Mouse (Mus musculus) midbrain, embryonic 15.5 days (tissue): ENCODE data around the gene Fam221b. TPM values are rescaled to one million over a fixed set of nuclear protein-coding genes. Genes with fewer than 3 reads are reported as not detected.

Experiments
- ATAC-seq: fragments of 200-750 bp; cut with Nextera tagmentation; replicated peaks from 2 replicates; pipeline ENCODE4 v1.8.0; 2017; ENCODE audit warnings: moderate TSS enrichment
- H3K27ac ChIP-seq: fragments of 300-500 bp; sonication (generic); 2 replicates; pipeline ENCODE4 v1.5.1; 2015; ENCODE audit warnings: mild to moderate bottlenecking, inconsistent platforms
- H3K27me3 ChIP-seq: fragments of 300-500 bp; sonication (generic); replicated peaks from 2 replicates; pipeline ENCODE4 v1.6.1; 2015; ENCODE audit warnings: inconsistent platforms
- H3K36me3 ChIP-seq: fragments of 300-500 bp; sonication (generic); replicated peaks from 2 replicates; pipeline ENCODE4 v1.6.1; 2015; ENCODE audit warnings: inconsistent platforms
- H3K4me1 ChIP-seq: fragments of 300-500 bp; sonication (generic); 2 replicates; pipeline ENCODE4 v1.6.1; 2015; ENCODE audit warnings: inconsistent platforms
- H3K4me2 ChIP-seq: fragments of 300-500 bp; sonication (generic); 2 replicates; pipeline ENCODE4 v1.6.1; 2015; ENCODE audit warnings: inconsistent platforms, mild to moderate bottlenecking, moderate library complexity
- H3K4me3 ChIP-seq: fragments of 300-500 bp; sonication (generic); 2 replicates; pipeline ENCODE4 v1.5.1; 2015; ENCODE audit warnings: mild to moderate bottlenecking, inconsistent platforms
- H3K9ac ChIP-seq: fragments of 300-500 bp; sonication (generic); 2 replicates; pipeline ENCODE4 v1.6.1; 2015; ENCODE audit warnings: mild to moderate bottlenecking, inconsistent platforms
- H3K9me3 ChIP-seq: fragments of 300-500 bp; sonication (generic); 2 replicates; pipeline ENCODE4 v1.6.1; 2016; ENCODE audit warnings: inconsistent platforms
- WGBS: fragments of 180-500 bp; shearing (Covaris S2); methylation state at CpG from one replicate; pipeline ENCODE4 v1.1.7; 2015; ENCODE audit warnings: mixed read lengths; 5-methylcytosine and 5-hydroxymethylcytosine counted together
- microRNA-seq: library from miRNA; unstranded; fragments of <30 nt; microRNA quantifications from one replicate; pipeline ENCODE4, GENCODE M21; 2016
- polyA plus RNA-seq: library from polyadenylated mRNA; unstranded; fragments of >200 nt; fragmentation: Nextera tagmentation; extraction: Ambion mirVana; gene quantifications from 2 replicates; pipeline ENCODE4 v1.2.1, GENCODE M21; 2015

Gene Fam221b
- polyA plus RNA-seq, 1 experiment from 2014 or later: 1.3 TPM

DNA sequence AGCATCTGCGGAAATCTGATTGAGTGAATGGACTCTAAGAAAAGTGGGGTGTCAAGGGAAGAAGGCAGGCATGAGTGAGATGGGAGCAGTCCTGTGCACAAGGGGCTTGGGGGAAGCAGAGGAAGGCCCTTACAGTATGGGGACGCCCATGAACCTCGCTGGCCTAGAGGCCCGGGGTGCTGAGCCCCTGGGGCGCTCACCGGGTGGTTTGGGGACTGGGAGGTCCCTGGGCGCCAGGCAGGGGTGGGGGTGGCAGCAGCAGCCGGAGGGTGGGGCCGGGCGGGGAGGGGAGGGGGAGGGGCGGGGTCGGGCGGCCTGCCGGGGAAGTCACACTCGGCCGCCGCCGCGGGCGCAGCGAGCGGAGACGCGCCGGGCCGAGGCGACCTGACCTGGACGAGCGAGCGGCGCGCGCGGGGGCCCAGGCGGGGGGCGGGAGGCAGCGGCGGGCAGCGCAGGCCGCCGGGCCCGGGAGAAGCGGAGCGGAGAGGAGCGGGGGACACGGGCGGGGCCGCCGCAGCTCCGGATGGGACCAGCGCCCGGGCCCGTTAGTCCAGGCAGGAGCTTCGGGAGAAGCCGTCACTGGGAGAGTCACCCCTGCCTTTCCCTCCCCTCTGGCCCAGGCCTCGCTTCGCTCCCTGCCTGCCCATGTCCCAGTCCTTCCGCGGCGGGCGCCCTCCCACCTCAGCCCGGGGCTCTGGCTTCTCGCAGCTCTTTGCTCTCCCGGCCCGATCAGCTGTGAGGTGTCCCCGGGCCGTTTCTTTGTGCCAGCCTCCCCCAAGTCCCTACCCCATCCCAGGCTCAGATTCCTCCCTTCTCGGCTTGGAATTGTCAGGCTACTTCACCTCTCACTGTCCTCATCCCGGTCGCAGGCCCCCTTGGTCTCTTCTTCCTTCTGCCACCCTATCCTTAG lies 37.6 kb downstream of the Fam221b start, which contains the start of gene Npr2:
Npr2 (plus strand) TSS at position 890 of the 910 bp plus-strand sequence.
- peak; percentile 67 for ATAC-seq
- Histone ChIP-seq H3K27me3 (no peaks in the 10 kb centered on the region), H3K4me3 (peak within 1 kb of the TSS; percentile 59), H3K9me3 (no peaks in the 10 kb centered on the region), H3K4me2 (peak within 1 kb of the TSS; percentile 90), H3K4me1 (peaks cover 45% of the 10 kb centered on the region), H3K9ac (peak within 1 kb of the TSS; percentile 87), H3K36me3 (no peaks in the 10 kb centered on the region), H3K27ac (peak within 1 kb of the TSS; percentile 83)
- WGBS: 2% methylated on average over 35 of the region's 70 CpGs

DNA sequence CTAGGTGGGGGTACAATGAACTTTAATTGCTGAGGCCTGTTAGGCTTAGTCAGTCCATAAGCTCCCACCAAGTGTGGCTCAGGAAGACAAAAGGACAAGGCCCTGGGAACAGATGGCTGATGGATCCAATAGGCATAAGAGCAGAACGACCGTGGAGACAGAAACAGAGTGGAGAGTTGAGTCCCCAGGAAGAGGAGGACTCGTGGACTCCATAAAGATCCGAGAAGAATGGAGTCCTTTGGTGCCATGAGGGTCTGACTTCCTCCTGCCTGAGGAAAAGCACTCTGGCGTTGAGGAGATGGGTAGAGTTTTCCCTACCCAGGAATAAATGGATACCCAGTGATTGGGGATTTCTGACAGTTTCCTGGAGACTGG lies 38.3 kb downstream of the Fam221b start:
- ATAC-seq: 0 out of 2 replicates have a peak, but pooled peaks have one; percentile 1
- H3K9me3 ChIP-seq: no peaks in the 10 kb centered on the region
- 18% methylated on average over 5 of the region's 5 CpGs for WGBS
- H3K4me2 ChIP-seq: peak overlapping the region; percentile 90
- H3K27me3 ChIP-seq: no peaks in the 10 kb centered on the region
- H3K4me3 ChIP-seq: peak overlapping the region; percentile 59
- H3K27ac ChIP-seq: peak overlapping the region; percentile 83
- H3K4me1 ChIP-seq: peaks cover 45% of the 10 kb centered on the region
- no peaks in the 10 kb centered on the region for H3K36me3 ChIP-seq
- H3K9ac ChIP-seq: 0 out of 2 replicates have a peak overlapping the region, but pooled peaks have one; percentile 87

DNA sequence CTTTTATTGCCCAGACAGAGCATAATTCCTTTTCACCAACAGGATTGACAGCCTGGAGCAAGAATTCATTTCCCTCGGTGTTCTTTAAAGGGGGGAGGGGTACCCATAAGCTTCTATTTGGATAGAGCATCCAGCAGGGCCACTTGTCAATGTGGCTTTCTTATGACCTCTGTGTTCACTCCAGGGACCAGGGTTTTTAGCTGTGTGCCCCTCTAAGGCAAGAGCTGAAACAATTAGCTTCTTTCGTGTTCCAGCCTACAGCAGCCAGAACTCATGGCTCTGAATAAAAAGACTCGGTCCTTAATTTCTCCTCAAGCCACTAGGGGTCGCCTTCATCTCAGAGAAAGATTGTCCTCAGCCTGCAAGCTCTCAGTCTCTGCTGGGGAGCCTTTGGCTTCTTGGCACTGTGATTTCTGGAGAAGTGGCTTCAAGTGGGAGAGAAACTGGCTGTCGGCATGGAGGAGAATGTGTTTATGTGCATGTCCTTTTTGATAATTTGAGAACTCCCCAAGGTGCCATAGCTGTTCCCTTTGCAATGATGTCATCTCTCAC lies 38.8 kb downstream of the Fam221b start:
- ATAC-seq: peak; percentile 78
- under 1% methylated on average over 5 of the region's 5 CpGs for WGBS
- Histone ChIP-seq H3K27ac (peak overlapping the region; percentile 83), H3K4me3 (peak overlapping the region; percentile 16; the same call in 1 of the 2 replicates), H3K27me3 (no peaks in the 10 kb centered on the region), H3K9me3 (0 out of 2 replicates have a peak, but pooled peaks cover 4% of the 10 kb centered on the region), H3K36me3 (no peaks in the 10 kb centered on the region), H3K4me2 (peak overlapping the region; percentile 36), H3K4me1 (peaks cover 45% of the 10 kb centered on the region), H3K9ac (peak overlapping the region; percentile 27; the same call in 1 of the 2 replicates)

DNA sequence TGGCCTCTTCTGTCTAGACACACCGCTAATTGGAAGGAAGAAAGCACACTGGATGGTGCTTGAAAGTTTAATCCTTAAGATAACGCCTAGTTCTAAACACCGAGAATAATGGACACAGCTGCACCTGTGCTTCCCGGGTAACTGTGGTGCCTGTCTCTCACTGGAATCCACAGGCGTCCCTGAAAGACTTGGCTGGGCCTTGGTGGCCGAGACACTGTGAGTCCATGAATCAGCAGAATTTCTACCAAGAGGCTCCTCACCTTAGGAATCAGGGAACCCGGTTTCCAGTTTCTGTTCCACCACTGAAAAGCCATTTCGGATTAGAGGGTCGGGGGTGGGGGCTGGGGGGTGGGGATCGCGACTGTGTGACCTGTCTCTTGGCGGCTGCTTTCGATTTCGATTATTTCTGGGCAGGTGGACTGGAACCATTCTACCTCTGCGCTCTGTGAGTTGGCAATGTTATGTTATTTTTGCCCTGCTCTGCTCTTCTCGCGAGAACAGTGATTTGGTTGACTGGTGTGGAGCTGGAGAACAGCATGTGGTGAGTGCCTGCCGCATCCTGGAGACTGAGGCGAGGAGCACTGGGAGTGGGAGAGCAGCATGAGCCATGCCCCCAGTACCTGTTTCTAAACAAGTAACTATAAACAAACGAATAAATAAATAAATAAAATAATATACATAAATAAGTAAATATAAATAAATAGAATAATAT lies 39.7 kb downstream of the Fam221b start:
- no peaks in the 10 kb centered on the region for H3K36me3 ChIP-seq
- H3K27me3 ChIP-seq: no peaks in the 10 kb centered on the region
- no peak overlapping the region for H3K4me3 ChIP-seq
- no peak overlapping the region for H3K9ac ChIP-seq
- H3K4me1 ChIP-seq: peaks cover 41% of the 10 kb centered on the region
- ATAC-seq: peak; percentile 45; the same call in 1 of the 2 replicates
- 35% methylated on average over 20 of the region's 20 CpGs for WGBS
- H3K9me3 ChIP-seq: 0 out of 2 replicates have a peak, but pooled peaks cover 5% of the 10 kb centered on the region
- no peak overlapping the region for H3K27ac ChIP-seq
- peak overlapping the region; percentile 16; the same call in 1 of the 2 replicates for H3K4me2 ChIP-seq

DNA sequence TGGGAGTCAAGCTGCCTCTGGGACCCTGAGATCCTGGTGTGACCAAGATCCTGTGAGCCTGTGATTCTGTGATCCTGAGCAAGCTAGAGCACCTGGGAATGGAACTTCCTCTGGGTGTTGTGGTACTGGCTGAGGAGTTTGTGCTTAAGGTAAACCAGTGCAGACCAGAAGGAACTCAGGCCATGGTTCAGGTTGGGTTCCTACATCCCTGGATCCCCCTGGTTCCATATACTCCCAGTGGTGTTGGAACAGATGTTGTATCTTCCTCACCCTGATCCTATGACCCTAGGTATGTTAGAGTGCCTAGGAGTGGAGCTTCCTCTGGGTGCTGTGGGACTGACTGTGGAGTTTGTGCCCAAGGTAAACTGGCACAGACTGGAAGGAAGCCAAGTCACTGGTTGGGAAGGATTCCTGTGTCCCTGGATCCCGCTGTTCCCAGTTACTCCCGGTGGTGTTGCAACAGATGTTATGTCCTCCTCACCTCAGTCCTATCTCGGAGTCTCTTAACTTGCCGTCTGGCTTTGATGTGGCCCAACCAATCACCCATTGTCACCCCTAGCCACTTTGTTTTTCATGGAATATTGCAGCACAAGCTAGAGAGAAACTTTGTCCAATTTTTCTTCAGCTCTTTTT lies 48.7 kb downstream of the Fam221b start:
- 0 out of 2 replicates have a peak, but pooled peaks cover 2% of the 10 kb centered on the region for H3K27me3 ChIP-seq
- no peak overlapping the region for H3K4me3 ChIP-seq
- no peak overlapping the region for H3K9ac ChIP-seq
- 89% methylated on average over 4 of the region's 4 CpGs for WGBS
- no peak overlapping the region for H3K4me2 ChIP-seq
- 0 out of 2 replicates have a peak, but pooled peaks cover 3% of the 10 kb centered on the region for H3K9me3 ChIP-seq
- H3K4me1 ChIP-seq: no peaks in the 10 kb centered on the region
- no peaks in the 10 kb centered on the region for H3K36me3 ChIP-seq
- ATAC-seq: no peak
- H3K27ac ChIP-seq: no peak overlapping the region

DNA sequence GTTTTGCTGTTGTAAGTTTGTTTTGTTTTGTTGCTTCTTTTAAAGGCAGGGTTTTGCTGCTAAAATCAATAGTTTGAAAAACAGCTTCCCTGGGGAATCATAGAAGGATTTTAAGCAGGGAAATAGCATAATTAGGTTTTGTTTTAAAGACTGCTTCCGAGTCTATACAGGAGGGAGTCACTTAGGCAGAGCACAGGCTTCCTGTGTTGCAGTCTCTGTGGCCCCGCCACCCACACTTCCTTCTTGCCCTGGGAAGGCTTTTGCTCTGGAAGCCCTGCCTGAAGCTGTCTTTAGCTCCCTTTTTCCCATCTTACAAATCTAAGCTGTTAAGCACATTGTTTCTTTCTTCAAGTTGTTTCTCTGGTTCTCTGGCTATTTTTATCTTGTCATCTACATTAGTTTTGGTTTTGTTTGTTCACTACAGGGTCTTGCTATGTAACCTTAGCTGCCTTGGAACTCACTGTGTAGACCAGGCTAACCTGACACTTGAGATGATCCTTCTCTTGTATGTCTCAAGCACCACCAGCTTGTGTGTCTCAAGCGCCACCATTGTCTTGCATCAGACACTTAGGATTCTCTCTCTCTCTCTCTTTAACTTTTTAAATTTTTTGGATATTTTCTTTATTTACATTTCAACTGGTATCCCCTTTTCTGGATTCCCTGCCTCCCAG lies 55.8 kb downstream of the Fam221b start:
- Histone ChIP-seq H3K4me2 (no peak overlapping the region), H3K36me3 (no peaks in the 10 kb centered on the region), H3K9me3 (no peaks in the 10 kb centered on the region), H3K4me1 (no peaks in the 10 kb centered on the region), H3K9ac (no peak overlapping the region), H3K27ac (no peak overlapping the region), H3K4me3 (no peak overlapping the region), H3K27me3 (no peaks in the 10 kb centered on the region)
- no peak for ATAC-seq
- 63% methylated on average over 3 of the region's 3 CpGs for WGBS

DNA sequence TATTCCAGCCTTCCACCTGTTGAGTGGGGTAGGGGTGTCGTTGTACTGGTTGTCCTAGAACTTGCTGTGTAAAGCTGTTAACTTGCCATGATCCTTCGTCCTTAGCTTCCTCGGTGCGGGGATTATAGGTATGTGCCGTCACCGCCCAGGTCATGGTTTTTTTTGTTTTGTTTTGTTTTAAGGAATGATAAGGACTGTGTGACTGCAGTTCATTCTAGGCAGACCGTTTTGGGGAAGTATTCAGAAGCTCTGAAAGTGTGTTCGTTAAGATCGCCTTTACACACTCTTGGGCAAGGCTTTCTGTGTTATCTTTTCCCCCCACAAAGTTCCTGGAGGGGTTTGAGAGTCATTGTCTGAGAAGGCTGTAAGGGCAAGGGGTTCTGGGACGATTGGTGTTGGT lies 56.4 kb downstream of the Fam221b start:
- H3K4me2 ChIP-seq: no peak overlapping the region
- no peak overlapping the region for H3K4me3 ChIP-seq
- H3K9ac ChIP-seq: no peak overlapping the region
- H3K27me3 ChIP-seq: no peaks in the 10 kb centered on the region
- ATAC-seq: no peak
- H3K27ac ChIP-seq: no peak overlapping the region
- no peaks in the 10 kb centered on the region for H3K4me1 ChIP-seq
- no peaks in the 10 kb centered on the region for H3K36me3 ChIP-seq
- H3K9me3 ChIP-seq: no peaks in the 10 kb centered on the region
- WGBS: 71% methylated on average over 10 of the region's 10 CpGs

Small RNA genes within 50 kb of the gene (microRNA-seq; reads per million reads assigned to microRNA genes)
- not detected for gene Gm25262

Other genes starting within 250 kb of the Fam221b start
- 0.52 and 1.7 TPM in 2 replicates for gene Fam166b, start 240.0 kb downstream of the Fam221b start, polyA plus RNA-seq
- gene Tesk1, start 227.2 kb downstream of the Fam221b start, polyA plus RNA-seq: 16.7 and 17.1 TPM in 2 replicates
- 6.0 and 6.6 TPM in 2 replicates for gene Cd72, start 214.5 kb downstream of the Fam221b start, polyA plus RNA-seq
- gene Sit1, start 185.4 kb downstream of the Fam221b start, polyA plus RNA-seq: not detected in 2 replicates
- 81.4 and 82.8 TPM in 2 replicates for gene Ccdc107, start 176.2 kb downstream of the Fam221b start, polyA plus RNA-seq
- 6.2 and 7.0 TPM in 2 replicates for gene Arhgef39, start 169.4 kb downstream of the Fam221b start, polyA plus RNA-seq
- 0.32 and 0.49 TPM in 2 replicates for gene Car9, start 162.2 kb downstream of the Fam221b start, polyA plus RNA-seq
- 9.8 and 10.7 TPM in 2 replicates for gene Tpm2, start 145.4 kb downstream of the Fam221b start, polyA plus RNA-seq
- gene Creb3, start 106.8 kb downstream of the Fam221b start, polyA plus RNA-seq: 82.7 and 94.0 TPM in 2 replicates
- gene Tln1, start 106.5 kb downstream of the Fam221b start, polyA plus RNA-seq: 58.8 and 61.0 TPM in 2 replicates
- 24.8 and 25.7 TPM in 2 replicates for gene Rgp1, start 90.4 kb downstream of the Fam221b start, polyA plus RNA-seq
- gene Gba2, start 90.3 kb downstream of the Fam221b start, polyA plus RNA-seq: 67.9 and 71.0 TPM in 2 replicates
- gene Msmp, start 84.7 kb downstream of the Fam221b start, polyA plus RNA-seq: 1.3 and 1.9 TPM in 2 replicates
- gene Npr2, start 37.2 kb downstream of the Fam221b start, polyA plus RNA-seq: 12.8 and 16.0 TPM in 2 replicates
- gene Spag8, start 15.6 kb downstream of the Fam221b start, polyA plus RNA-seq: 7.7 and 8.9 TPM in 2 replicates
- gene Hint2, start 12.7 kb downstream of the Fam221b start, polyA plus RNA-seq: 64.9 and 65.5 TPM in 2 replicates
- 15.7 and 17.7 TPM in 2 replicates for gene Tmem8b, start 174 bp downstream of the Fam221b start, polyA plus RNA-seq
- not detected in 2 replicates for gene Olfr70, start 31.7 kb upstream of the Fam221b start, polyA plus RNA-seq
- gene Olfr71, start 41.1 kb upstream of the Fam221b start, polyA plus RNA-seq: 0.13 TPM in 1 of 2 replicates, not detected in the other
- 0.50 and 0.61 TPM in 2 replicates for gene Hrct1, start 58.0 kb upstream of the Fam221b start, polyA plus RNA-seq
- gene Spaar, start 60.9 kb upstream of the Fam221b start, polyA plus RNA-seq: 0.06 TPM in 1 of 2 replicates, not detected in the other
- gene Olfr159, start 101.9 kb upstream of the Fam221b start, polyA plus RNA-seq: not detected in 2 replicates
- gene Olfr156, start 154.8 kb upstream of the Fam221b start, polyA plus RNA-seq: not detected in 2 replicates
- not detected in 2 replicates for gene Olfr157, start 171.1 kb upstream of the Fam221b start, polyA plus RNA-seq
- not detected in 2 replicates for gene Olfr155, start 182.4 kb upstream of the Fam221b start, polyA plus RNA-seq
- gene Reck, start 206.4 kb upstream of the Fam221b start, polyA plus RNA-seq: 6.7 and 7.0 TPM in 2 replicates